In the genomic region with DNA sequence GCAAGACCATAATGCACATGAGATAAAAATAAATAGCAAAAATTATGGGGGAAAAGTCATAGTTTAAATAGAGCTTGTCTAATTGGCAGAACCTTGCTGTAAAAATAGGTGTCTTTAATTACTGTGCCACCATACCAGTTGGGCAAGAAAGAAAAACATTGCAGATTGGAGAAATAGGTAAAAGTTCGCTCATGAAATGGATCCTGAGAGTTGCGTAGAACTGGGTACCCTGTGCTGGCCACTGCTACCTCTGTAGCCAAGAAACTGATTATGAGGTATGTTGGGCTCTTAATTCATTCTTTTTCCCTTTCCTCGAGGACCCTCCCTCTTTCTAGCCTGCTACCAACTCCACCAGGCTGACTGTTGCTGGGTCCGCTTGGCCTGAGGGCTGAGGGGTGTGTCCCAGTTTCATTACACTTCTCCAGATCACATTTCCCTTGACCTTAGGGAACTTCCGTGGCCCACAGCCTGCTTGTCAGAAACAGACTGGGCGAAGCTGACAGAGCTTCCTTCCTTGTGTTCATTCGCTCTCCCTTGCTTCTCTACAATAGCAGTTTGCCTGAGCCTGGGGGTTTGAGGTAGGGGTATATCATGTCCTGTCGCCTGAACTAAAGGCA, we compare ENCODE assay signal across 11 mouse cellular contexts. TPM values are rescaled to one million over a fixed set of nuclear protein-coding genes. Genes with fewer than 3 reads are reported as not detected.
DNase-seq lines count a peak whose midpoint lies in the region; ATAC-seq lines count a peak whose summit lies in the region.
"Had no signal": no experiment of that assay in that cellular context is flagged by ENCODE, and none has a peak within 500 bp of the region (broad histone marks: within the 10 kb centered on the region; RNA-seq: fewer than 3 reads in every experiment).

No protein-coding gene starts in this region.

- H3K4me3 ChIP-seq in forebrain, embryonic 10.5 days = no peak overlapping the region
- no peak overlapping the region for H3K4me3 ChIP-seq in forebrain, embryonic 11.5 days (ENCODE audit: low read depth, low read length)
- no peak overlapping the region for H3K4me3 ChIP-seq in midbrain, embryonic 13.5 days (replicated peaks)
- H3K4me3 ChIP-seq: limb, embryonic 15.5 days had no signal

- peak overlapping the region; percentile 44 for H3K27ac ChIP-seq in forebrain, embryonic 10.5 days
- H3K27ac ChIP-seq in forebrain, embryonic 11.5 days (ENCODE audit: low read depth, low read length) = no peak overlapping the region
- no peak overlapping the region for H3K27ac ChIP-seq in midbrain, embryonic 13.5 days
- H3K27ac ChIP-seq: limb, embryonic 15.5 days had no signal

- peak; percentile 20 for DNase-seq in forebrain, embryonic 10.5 days (ENCODE audit: extremely low spot score, low spot score)
- no peak for DNase-seq in forebrain, embryonic 11.5 days (ENCODE audit: low spot score)
- peak; percentile 33 for DNase-seq in gastrocnemius, postnatal 10 days
- peak; percentile 65 for DNase-seq in kidney, postnatal 14 days
- DNase-seq in right cerebral cortex, postnatal 10 days (ENCODE audit: low spot score in 2 of 2) = no peak
- no peak for DNase-seq in ovary, adult 18-20 months (ENCODE audit: low spot score)
- DNase-seq: cerebellum, postnatal 25 days had no signal

- H3K4me2 ChIP-seq in forebrain, embryonic 11.5 days (ENCODE audit: low read depth, low read length, severe bottlenecking) = no peak overlapping the region
- H3K4me2 ChIP-seq in midbrain, embryonic 13.5 days (replicated peaks) = no peak overlapping the region
- H3K4me2 ChIP-seq: limb, embryonic 15.5 days had no signal

- WGBS in forebrain, embryonic 10.5 days = 32% methylated on average over 8 of the region's 8 CpGs
- 44% methylated on average over 8 of the region's 8 CpGs for WGBS in forebrain, embryonic 11.5 days
- 42% methylated on average over 8 of the region's 8 CpGs for WGBS in midbrain, embryonic 13.5 days

- H3K9ac ChIP-seq in forebrain, embryonic 11.5 days (ENCODE audit: low read length) = no peak overlapping the region
- no peak overlapping the region for H3K9ac ChIP-seq in midbrain, embryonic 13.5 days (replicated peaks)
- H3K9ac ChIP-seq: limb, embryonic 15.5 days had no signal

- no peaks in the 10 kb centered on the region for H3K36me3 ChIP-seq in forebrain, embryonic 10.5 days (replicated peaks)
- H3K36me3 ChIP-seq in forebrain, embryonic 11.5 days (ENCODE audit: control insufficient read depth, insufficient read depth, low read length) = no peaks in the 10 kb centered on the region
- H3K36me3 ChIP-seq in midbrain, embryonic 13.5 days = no peaks in the 10 kb centered on the region
- H3K36me3 ChIP-seq: limb, embryonic 15.5 days had no signal

- no peak for ATAC-seq in forebrain, embryonic 11.5 days (replicated peaks; ENCODE audit: low FRiP score)
- peak; percentile 79 for ATAC-seq in megakaryocyte progenitor cell, adult 5-6 weeks (replicated peaks; ENCODE audit: poor library complexity)
- ATAC-seq in midbrain, embryonic 13.5 days = no peak

- 0 out of 2 replicates have a peak, but pooled peaks cover 3% of the 10 kb centered on the region for H3K9me3 ChIP-seq in forebrain, embryonic 10.5 days
- no peaks in the 10 kb centered on the region for H3K9me3 ChIP-seq in forebrain, embryonic 11.5 days (ENCODE audit: control insufficient read depth, low read length)
- H3K9me3 ChIP-seq in midbrain, embryonic 13.5 days = no peaks in the 10 kb centered on the region
- H3K9me3 ChIP-seq: limb, embryonic 15.5 days had no signal

- H3K27me3 ChIP-seq in forebrain, embryonic 10.5 days (ENCODE audit: poor library complexity, severe bottlenecking) = no peaks in the 10 kb centered on the region
- H3K27me3 ChIP-seq in forebrain, embryonic 11.5 days (ENCODE audit: control insufficient read depth, insufficient read depth, low read length) = no peaks in the 10 kb centered on the region
- H3K27me3 ChIP-seq in midbrain, embryonic 13.5 days = no peaks in the 10 kb centered on the region
- H3K27me3 ChIP-seq: limb, embryonic 15.5 days had no signal

- peaks cover 19% of the 10 kb centered on the region for H3K4me1 ChIP-seq in forebrain, embryonic 10.5 days
- H3K4me1 ChIP-seq in forebrain, embryonic 11.5 days (replicated peaks; ENCODE audit: control insufficient read depth, insufficient read depth, low read length) = no peaks in the 10 kb centered on the region
- H3K4me1 ChIP-seq in midbrain, embryonic 13.5 days (replicated peaks) = no peaks in the 10 kb centered on the region

RNA-seq across cellular contexts. Expression of gene Rnase13, which starts 18.5 kb away (rescaled TPM):
- polyA plus RNA-seq in forebrain, embryonic 10.5 days (2016; fragmentation: Nextera tagmentation; extraction: Ambion mirVana) = not detected in 2 replicates
- polyA plus RNA-seq in forebrain, embryonic 11.5 days (2014; fragmentation: Nextera tagmentation; extraction: Ambion mirVana) = not detected in 2 replicates
- not detected for total RNA-seq in gastrocnemius, postnatal 10 days (2021)
- not detected in 2 replicates for total RNA-seq in megakaryocyte progenitor cell, adult 5-6 weeks (2015)
- not detected in 2 replicates for total RNA-seq in megakaryocyte progenitor cell, adult 5-6 weeks (2017)
- polyA plus RNA-seq in midbrain, embryonic 13.5 days (2015; fragmentation: Nextera tagmentation; extraction: Ambion mirVana) = not detected in 2 replicates
- polyA plus RNA-seq: C2C12; limb, embryonic 15.5 days had no signal

RNA-seq across cellular contexts. Expression of gene Tppp2, which starts 22.8 kb away (rescaled TPM):
- polyA plus RNA-seq in forebrain, embryonic 10.5 days (2016; fragmentation: Nextera tagmentation; extraction: Ambion mirVana) = not detected in 2 replicates
- polyA plus RNA-seq in forebrain, embryonic 11.5 days (2014; fragmentation: Nextera tagmentation; extraction: Ambion mirVana) = not detected in 2 replicates
- total RNA-seq in gastrocnemius, postnatal 10 days (2021) = not detected
- total RNA-seq in megakaryocyte progenitor cell, adult 5-6 weeks (2015) = not detected in 2 replicates
- total RNA-seq in megakaryocyte progenitor cell, adult 5-6 weeks (2017) = not detected in 2 replicates
- polyA plus RNA-seq in midbrain, embryonic 13.5 days (2015; fragmentation: Nextera tagmentation; extraction: Ambion mirVana) = not detected in 2 replicates
- polyA plus RNA-seq: C2C12; limb, embryonic 15.5 days had no signal

RNA-seq across cellular contexts. Expression of gene Ndrg2, which starts 27.1 kb away (rescaled TPM):
- polyA plus RNA-seq in forebrain, embryonic 10.5 days (2016; fragmentation: Nextera tagmentation; extraction: Ambion mirVana) = 9.0 and 9.1 TPM in 2 replicates
- 8.9 and 11.2 TPM in 2 replicates for polyA plus RNA-seq in forebrain, embryonic 11.5 days (2014; fragmentation: Nextera tagmentation; extraction: Ambion mirVana)
- total RNA-seq in gastrocnemius, postnatal 10 days (2021) = 100 to 1,000 TPM; 700 to 765 TPM
- 8.9 and 10.4 TPM in 2 replicates for total RNA-seq in megakaryocyte progenitor cell, adult 5-6 weeks (2015)
- total RNA-seq in megakaryocyte progenitor cell, adult 5-6 weeks (2017) = 7.0 and 15.6 TPM in 2 replicates
- polyA plus RNA-seq in midbrain, embryonic 13.5 days (2015; fragmentation: Nextera tagmentation; extraction: Ambion mirVana) = 66.6 and 69.7 TPM in 2 replicates

RNA-seq across cellular contexts. Expression of gene Arhgef40, which starts 43.5 kb away (rescaled TPM):
- 97.5 and 102 TPM in 2 replicates for polyA plus RNA-seq in forebrain, embryonic 10.5 days (2016; fragmentation: Nextera tagmentation; extraction: Ambion mirVana)
- 93.3 and 99.7 TPM in 2 replicates for polyA plus RNA-seq in forebrain, embryonic 11.5 days (2014; fragmentation: Nextera tagmentation; extraction: Ambion mirVana)
- 10 to 100 TPM; 40.7 to 55.7 TPM for total RNA-seq in gastrocnemius, postnatal 10 days (2021)
- 3.0 and 9.1 TPM in 2 replicates for total RNA-seq in megakaryocyte progenitor cell, adult 5-6 weeks (2015)
- total RNA-seq in megakaryocyte progenitor cell, adult 5-6 weeks (2017) = 5.0 and 15.2 TPM in 2 replicates
- polyA plus RNA-seq in midbrain, embryonic 13.5 days (2015; fragmentation: Nextera tagmentation; extraction: Ambion mirVana) = 82.2 and 86.2 TPM in 2 replicates

RNA-seq across cellular contexts. Expression of gene Slc39a2, which starts 48.4 kb away (rescaled TPM):
- 0.50 and 0.77 TPM in 2 replicates for polyA plus RNA-seq in forebrain, embryonic 10.5 days (2016; fragmentation: Nextera tagmentation; extraction: Ambion mirVana)
- polyA plus RNA-seq in forebrain, embryonic 11.5 days (2014; fragmentation: Nextera tagmentation; extraction: Ambion mirVana) = 0.45 and 0.89 TPM in 2 replicates
- total RNA-seq in gastrocnemius, postnatal 10 days (2021) = under 1 TPM; 0.45 to 0.68 TPM
- 0.10 and 0.34 TPM in 2 replicates for total RNA-seq in megakaryocyte progenitor cell, adult 5-6 weeks (2015)
- total RNA-seq in megakaryocyte progenitor cell, adult 5-6 weeks (2017) = 0.17 TPM in 1 of 2 replicates, not detected in the other
- polyA plus RNA-seq in midbrain, embryonic 13.5 days (2015; fragmentation: Nextera tagmentation; extraction: Ambion mirVana) = 1.8 and 2.0 TPM in 2 replicates

Comparison
In these comparisons a context has a peak if more than half of its experiments do, and no peak if none do; other contexts are left out.
1. DNase-seq: peak in forebrain, embryonic 10.5 days (single experiment), gastrocnemius, postnatal 10 days (single experiment) and kidney, postnatal 14 days (single experiment); none in forebrain, embryonic 11.5 days (single experiment), right cerebral cortex, postnatal 10 days (0 of 2) and ovary, adult 18-20 months (single experiment).